Mouse (Mus musculus) liver, adult (tissue): ENCODE measurements around the gene Gimap8.

Experiments used
- GATA4 ChIP-seq: IDR thresholded peaks from 2 replicates; pipeline ENCODE4 v1.6.1; 2014; ENCODE audit warnings: mild to moderate bottlenecking, low read length; ENCODE audit not compliant: insufficient replicate concordance

The Gimap8 gene

DNA sequence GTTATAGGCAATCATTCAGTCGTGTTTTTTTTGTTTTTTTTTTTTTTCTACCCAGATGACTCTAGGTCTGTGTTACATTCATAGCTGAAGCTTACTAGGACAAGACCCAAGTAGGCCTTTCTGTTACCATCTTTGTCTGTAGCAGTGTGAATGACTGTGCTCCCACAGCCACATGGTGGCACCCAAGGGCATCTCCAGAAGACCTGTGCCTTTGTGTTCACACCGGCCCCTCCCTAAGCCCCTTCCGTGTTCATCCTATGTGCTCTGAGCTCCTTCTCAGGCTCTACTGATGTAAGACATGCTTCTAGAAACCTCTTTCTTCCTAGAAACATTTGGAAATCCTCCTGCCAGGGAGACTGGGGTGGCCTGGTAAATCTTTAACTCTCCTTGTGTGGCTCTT lies at the start of gene Gimap8:
Gimap8 (plus strand) TSS at position 240 of the 400 bp plus-strand sequence.
- TF ChIP-seq GATA4: no peak

DNA sequence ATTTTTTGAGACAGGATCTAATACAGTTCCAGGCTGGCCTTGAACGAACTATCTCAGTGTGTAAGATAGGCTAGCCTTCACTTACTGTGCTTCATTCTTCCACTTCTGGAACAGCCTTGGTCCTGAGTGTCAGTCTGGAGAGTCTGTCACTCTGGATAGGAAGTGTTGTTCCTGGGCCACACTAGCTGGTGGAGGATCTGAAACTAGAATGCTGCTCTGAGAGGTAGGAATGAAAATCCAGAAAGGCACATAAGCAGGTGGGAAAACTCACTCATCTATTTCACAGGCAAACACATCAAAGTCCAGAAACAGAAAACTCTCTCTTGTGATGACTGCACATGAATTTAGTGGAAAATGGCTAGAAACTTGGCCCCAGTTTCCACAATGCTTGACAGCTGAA lies 46.4 kb upstream of the Gimap8 start:
- TF ChIP-seq GATA4: no peak

DNA sequence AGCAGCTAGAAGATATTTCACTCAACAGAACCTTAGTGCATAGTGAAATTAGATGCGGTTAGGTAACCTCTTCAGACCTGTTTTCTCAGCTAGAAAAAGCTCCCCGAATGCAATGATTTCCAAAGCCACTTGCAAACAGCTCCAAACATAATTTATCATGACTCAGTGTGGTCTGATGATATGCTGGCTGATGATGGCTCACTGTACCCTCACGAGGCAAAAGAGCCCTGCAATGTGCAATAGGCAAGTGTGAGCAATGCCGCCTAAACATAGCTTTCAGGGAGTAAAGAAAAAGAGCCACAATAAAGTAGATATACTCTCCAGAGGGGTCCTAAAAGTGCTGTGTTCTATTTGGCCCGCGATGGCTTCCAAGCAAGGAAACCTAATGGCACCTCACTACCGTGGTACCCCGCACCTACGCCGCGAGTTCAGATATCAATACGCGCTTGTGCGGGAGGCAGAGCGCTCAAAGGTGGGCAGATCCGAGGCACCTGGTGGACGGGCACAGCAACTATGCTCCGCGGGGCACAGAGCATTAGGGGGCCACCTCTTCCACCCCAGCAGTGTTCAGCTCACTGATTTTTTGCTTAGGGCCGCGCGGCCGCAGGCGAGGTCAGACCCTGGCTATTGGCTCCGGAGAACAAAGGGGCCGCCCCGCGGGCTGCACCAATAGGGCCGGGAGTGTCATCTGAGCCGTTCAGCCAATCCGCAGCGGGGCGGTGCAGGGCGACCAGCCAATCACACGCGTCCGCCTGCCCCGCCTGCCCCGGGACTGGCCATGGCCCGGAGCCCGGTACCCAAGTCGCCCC lies 45.6 kb upstream of the Gimap8 start, which contains the start of gene Zfp775:
Zfp775 (plus strand) TSS at position 793 of the 809 bp plus-strand sequence.
- no peak for TF ChIP-seq GATA4

DNA sequence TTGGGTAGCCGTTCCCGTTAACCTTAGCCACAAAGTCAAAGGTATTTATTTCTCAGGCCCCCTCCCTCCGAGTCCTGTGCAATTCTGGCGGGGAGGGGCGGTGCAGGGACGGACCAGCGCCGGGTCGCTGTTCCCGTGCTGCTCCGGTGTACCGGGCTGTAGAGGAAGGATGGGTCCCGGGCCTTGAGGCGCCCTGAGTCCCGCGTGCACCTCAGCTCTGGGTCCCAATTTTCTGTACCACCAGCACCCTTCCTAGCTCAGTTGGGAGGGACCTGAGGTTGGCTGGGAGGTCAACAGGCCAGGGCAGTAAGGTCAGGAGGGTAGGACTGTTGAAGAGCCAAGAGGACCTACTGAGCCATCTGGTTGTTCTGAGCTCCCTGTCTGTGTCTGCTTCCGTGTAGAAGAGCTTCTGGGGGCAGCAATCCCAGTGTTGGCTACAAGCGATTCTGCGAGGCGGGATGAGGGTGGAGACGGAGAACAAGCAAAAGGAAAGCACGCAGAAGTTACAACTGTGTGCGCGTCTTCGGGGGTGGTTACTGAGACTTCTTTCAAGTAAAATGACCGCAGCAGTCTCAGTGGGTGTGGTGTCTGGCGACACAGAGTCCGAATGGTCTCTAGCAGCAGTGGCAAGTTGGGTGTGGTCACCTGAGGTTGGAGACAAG lies 44.8 kb upstream of the Gimap8 start:
- no peak for TF ChIP-seq GATA4

DNA sequence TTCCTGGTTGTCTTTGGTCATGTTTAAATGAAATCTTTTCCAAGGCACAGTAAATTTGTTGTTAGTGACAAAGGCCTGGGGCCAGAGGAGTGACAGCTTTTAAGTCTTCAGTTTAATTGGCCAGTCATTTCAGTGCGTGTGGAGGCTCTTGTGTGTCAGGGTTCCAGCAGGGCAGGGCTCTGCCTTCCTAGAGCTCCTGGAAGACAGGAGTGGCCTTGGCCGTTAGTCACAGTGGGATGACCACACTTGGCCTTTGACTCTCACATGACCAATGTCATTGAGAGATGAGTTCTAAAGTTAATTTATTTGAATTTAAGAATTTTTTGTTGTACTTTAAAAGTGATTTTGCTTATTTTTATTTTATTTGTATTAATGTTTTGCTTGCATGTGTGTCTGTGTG lies 38.9 kb upstream of the Gimap8 start:
- no peak for TF ChIP-seq GATA4

DNA sequence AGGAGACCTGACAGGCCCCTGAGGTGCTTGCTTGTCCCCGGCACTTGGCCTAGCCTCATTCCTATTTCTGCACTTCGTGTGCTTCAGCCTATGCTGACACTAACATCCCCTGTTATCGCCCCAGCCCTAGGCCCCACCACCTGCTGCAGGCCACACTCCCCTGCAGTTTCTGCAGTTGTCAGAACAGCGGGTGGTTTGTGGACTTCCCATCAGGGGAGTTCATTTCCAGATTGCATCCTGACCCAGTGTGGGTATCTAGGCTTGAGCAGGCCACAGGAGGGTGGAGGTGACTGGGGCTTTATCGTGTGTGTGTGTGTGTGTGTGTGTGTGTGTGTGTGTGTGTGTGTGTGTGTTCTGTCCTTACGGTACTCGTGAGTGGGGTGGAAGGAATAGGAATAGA lies 37.5 kb upstream of the Gimap8 start:
- no peak for TF ChIP-seq GATA4

DNA sequence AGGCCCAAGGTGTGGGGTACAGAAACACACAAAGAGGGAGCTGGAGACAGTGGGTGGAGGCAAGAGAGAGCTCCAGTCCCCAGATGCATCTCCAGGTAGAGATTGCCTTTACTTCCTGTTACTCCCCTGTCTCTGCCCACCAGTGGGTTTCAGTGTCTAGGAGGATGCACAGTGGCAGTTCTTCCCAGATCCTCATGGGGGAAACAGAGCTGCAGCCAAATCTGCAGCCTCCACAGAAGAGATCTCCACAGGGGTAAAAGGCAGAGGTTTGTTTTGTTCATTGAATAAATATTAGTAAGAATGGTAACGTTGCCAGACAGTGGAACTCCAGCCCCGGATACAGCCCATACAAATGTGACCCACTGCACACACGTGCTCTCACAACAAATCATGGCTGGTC lies 36.4 kb upstream of the Gimap8 start:
- no peak for TF ChIP-seq GATA4

DNA sequence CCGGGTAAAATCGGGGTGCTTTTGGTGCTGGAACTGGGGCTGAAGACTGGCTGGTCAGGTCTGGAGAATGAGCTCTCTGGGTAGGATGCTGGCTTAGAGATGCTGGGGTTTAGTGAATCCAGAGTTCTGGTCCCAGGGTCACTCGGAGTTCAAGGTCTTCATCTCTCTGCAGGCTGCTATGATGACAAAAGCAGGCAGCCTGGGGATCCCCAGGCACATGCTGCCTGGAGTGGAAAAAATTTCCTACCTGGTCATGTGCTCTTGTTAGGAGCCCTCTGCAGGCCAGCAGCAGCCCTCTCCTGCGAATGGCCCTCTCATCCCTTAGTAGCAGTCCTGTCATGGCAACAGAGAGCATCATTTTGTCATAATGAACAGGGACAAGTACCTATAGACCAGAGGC lies 33.6 kb upstream of the Gimap8 start:
- TF ChIP-seq GATA4: no peak

DNA sequence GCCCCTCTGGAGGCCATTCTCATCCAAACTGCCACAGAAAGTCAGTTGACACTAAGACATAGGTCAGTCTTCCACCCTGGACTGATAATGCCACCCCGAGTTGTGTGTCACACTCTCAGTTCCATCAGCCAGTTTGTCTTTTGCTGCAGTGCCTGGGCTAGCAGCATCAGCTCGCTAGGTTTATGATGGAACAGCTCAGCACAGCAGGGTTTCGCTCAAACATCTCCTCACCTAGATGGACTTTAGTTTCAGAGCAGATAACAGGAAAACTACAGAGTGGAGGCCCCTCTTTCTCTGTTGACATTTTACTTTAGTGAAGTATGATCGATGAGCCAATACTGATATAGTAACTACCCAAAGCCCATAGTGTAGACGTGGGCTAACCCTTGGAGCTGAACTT lies 32.3 kb upstream of the Gimap8 start:
- no peak for TF ChIP-seq GATA4

DNA sequence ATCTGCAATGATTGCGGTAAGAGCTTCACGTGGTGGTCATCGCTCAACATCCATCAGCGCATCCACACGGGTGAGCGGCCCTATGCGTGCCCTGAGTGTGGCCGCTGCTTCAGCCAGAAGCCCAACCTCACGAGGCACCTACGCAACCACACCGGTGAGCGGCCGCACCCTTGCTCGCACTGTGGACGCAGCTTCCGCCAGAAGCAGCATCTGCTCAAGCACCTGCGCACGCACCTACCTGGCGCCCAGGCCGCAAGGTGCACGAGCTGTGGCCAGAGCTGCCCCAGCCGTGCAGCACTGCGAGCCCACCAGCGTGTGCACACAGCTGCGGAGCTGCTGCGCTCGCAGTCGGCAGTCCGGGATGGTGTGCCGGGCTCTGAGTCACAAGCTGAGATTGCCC lies 27.0 kb upstream of the Gimap8 start:
- no peak for TF ChIP-seq GATA4

DNA sequence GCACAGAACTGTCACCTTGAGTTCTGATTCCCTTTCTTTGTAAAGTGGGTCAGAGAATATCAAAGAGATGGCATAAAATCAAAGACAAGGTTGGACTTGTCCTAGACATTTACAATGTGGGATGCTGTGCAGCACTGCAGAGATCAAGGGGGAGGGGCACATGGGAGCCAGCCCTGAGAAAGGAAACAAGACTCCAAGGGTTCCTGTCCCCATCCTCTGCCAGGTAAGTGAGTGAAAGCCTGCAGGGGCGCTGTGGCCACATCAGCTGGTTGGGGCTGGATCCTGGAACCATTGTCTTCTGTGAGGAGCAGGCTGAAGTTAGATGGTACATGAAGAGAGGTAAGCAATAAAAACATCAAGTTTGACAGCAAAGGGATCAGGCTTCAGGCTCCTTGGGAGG lies 23.6 kb upstream of the Gimap8 start:
- no peak for TF ChIP-seq GATA4

DNA sequence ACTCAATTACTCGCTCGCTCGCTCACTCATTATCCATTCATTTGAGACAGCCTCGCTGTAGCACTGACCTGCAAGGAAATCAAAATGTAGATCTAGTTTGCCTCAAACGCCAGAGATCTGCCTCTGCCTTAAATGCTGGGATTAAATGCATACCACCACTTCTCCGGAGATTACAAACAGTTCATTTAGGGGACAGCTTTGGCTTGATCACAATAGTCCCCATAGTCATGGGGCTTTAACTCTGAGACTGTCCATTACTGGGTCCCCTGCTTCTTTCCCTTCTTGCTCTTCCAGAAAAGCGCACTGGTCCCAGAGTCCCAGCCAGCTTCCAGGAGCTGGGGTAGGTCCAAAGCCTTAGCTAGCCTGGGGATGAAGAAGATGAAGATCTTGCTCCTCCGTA lies 20.6 kb upstream of the Gimap8 start, which contains the start of gene AI854703:
AI854703 (plus strand) TSS at position 301 of the 400 bp plus-strand sequence.
- no peak for TF ChIP-seq GATA4

DNA sequence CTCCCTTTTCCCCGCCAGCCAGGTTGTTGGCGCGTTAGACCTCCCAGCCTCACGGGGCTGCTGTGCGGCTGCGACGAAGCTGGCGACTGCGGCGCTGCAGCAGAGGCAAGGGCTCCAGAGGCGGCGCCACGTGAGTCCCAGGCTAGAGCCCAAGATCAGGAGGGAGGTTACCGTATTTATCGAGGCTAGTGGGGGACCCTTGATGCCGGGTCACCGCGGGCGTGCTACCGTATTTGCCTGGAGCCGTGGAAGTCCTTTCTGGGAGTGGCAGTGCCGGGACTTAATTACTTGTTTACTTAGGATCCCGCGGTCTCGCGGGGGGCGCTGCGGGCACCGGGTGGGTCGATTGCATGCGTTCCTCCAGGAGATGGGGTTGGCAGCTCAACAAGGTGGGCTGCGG lies 20.1 kb upstream of the Gimap8 start:
- TF ChIP-seq GATA4: no peak

DNA sequence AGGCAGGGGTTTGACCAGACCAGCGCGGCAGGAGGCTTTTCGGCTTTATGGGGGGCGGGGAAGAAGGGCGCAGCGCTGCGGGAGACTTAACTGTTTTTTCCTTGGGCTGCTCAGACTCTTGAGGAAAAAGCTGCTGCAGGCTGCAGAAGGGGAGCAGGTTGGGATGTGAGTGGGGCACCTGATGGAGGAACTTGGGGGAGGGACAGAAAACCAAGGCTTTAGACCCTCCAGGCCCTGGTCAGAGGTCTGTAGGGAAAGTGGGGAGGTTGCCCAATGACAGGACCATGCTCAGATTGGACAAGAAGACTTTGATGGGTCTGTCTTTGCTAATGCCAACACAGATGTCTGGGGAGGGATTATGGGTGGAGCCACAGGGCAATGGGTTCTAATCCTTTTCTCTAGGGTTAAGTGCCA lies 19.5 kb upstream of the Gimap8 start:
- TF ChIP-seq GATA4: no peak

DNA sequence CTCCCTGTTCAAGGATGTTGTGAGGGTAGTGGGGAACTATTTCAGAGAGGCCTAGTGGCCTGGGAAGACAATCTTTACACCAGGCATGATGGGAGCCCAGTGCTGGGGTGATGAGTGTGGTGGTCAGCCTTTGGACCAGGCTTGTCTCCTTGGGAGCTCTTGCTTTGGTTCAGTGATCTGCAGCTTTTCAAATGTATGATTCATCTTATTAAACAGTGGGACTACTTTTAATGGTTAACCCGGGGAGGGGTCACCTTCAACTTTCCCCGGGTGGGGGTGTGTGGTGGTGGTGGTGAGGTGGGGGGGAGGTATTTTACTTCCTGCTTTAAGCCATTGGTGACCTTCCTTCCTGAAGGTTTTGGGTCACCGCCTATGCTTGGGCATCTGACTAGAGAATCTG lies 18.7 kb upstream of the Gimap8 start:
- no peak for TF ChIP-seq GATA4

DNA sequence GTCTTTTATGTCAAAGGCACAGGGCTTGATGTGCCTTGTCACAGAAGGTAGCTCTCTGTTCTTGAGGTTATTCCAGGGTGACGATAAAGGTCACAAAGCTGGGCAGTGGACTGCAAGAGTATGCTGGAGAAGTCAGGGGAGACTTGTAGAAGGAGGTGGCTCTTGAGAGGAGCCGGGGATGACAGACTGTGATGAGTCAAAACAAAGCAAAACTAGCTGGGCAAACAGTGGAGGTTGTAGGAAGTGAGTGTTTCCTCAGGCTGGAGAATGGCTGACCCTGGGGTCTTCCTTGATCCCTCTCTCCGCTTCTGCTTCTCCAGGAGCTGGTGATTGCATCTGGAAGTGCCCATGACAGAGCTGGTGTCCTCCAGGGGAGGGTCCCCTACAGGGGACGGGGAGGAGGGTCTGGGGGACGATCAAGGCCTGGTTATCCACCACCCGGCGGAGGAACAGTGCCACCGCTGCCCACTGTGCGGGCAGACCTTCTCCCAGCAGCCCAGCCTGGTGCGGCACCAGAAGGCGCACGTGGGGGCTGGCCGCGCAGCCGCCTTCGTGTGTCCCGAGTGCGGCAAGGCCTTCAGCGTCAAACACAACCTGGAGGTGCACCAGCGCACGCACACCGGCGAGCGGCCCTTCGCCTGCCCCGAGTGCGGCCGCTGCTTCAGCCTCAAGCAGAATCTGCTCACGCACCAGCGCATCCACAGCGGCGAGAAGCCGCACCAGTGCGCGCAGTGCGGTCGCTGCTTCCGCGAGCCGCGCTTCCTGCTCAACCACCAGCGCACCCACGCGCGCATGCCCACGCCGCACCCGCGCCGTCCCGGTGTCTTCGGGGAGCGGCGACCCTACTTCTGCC lies 18.0 kb upstream of the Gimap8 start:
- TF ChIP-seq GATA4: no peak

DNA sequence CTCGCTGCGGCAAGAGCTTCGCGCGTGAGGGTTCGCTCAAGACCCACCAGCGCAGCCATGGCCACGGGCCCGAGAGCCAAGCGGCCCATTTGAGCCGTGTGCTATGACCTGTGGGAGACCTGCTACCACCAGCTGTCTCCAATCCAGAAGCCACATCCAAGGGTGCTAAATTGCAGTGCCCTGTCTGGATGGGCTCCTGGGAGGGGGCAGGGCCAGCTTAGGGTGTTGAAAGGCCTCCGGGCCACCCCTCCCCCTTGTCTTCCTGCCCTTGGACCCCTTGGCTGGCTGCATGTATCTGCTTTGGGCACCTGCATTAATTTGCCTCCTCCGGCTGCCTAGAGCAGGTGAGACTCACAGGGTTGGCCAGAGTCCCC lies 17.4 kb upstream of the Gimap8 start:
- no peak for TF ChIP-seq GATA4
